Mouse (Mus musculus): Measurements from ENCODE around the gene Ddx17. TPM values are rescaled to one million over a fixed set of nuclear protein-coding genes. Genes with fewer than 3 reads are reported as not detected.

Ddx17 gene
- polyA plus RNA-seq, 1 experiment from 2014 or later, result 47.2 TPM

Small RNA genes within 50 kb of the gene (microRNA-seq; reads per million reads assigned to microRNA genes)
- not detected for gene Gm27903 (ENCODE audit: borderline number of aligned reads)

Other genes with a start within 250 kb of the Ddx17 start
- gene Pla2g6, start 218.4 kb downstream of the Ddx17 start, polyA plus RNA-seq (2015; fragmentation: Nextera tagmentation; extraction: Ambion mirVana), result 12.8 and 15.2 TPM in 2 replicates
- gene Maff, start 200.1 kb downstream of the Ddx17 start, polyA plus RNA-seq (2015; fragmentation: Nextera tagmentation; extraction: Ambion mirVana), result 7.2 and 8.7 TPM in 2 replicates
- 30.0 and 37.4 TPM in 2 replicates for gene Tmem184b, start 143.2 kb downstream of the Ddx17 start, polyA plus RNA-seq (2015; fragmentation: Nextera tagmentation; extraction: Ambion mirVana)
- 52.2 and 70.8 TPM in 2 replicates for gene Csnk1e, start 91.2 kb downstream of the Ddx17 start, polyA plus RNA-seq (2015; fragmentation: Nextera tagmentation; extraction: Ambion mirVana)
- not detected in 2 replicates for gene Kcnj4, start 41.5 kb downstream of the Ddx17 start, polyA plus RNA-seq (2015; fragmentation: Nextera tagmentation; extraction: Ambion mirVana)
- 9.5 and 11.6 TPM in 2 replicates for gene Kdelr3, start 30.3 kb downstream of the Ddx17 start, polyA plus RNA-seq (2015; fragmentation: Nextera tagmentation; extraction: Ambion mirVana)
- gene Dmc1, start 58.4 kb upstream of the Ddx17 start, polyA plus RNA-seq (2015; fragmentation: Nextera tagmentation; extraction: Ambion mirVana), result 3.2 and 4.2 TPM in 2 replicates
- 0.39 and 0.48 TPM in 2 replicates for gene Fam227a, start 112.2 kb upstream of the Ddx17 start, polyA plus RNA-seq (2015; fragmentation: Nextera tagmentation; extraction: Ambion mirVana)
- gene Cby1, start 112.5 kb upstream of the Ddx17 start, polyA plus RNA-seq (2015; fragmentation: Nextera tagmentation; extraction: Ambion mirVana), result 57.0 and 57.5 TPM in 2 replicates
- 280 and 287 TPM in 2 replicates for gene Tomm22, start 124.1 kb upstream of the Ddx17 start, polyA plus RNA-seq (2015; fragmentation: Nextera tagmentation; extraction: Ambion mirVana)
- 15.5 and 16.3 TPM in 2 replicates for gene Josd1, start 141.2 kb upstream of the Ddx17 start, polyA plus RNA-seq (2015; fragmentation: Nextera tagmentation; extraction: Ambion mirVana)
- gene Gtpbp1, start 144.1 kb upstream of the Ddx17 start, polyA plus RNA-seq (2015; fragmentation: Nextera tagmentation; extraction: Ambion mirVana), result 38.7 and 41.3 TPM in 2 replicates
- 12.4 and 18.4 TPM in 2 replicates for gene Sun2, start 195.8 kb upstream of the Ddx17 start, polyA plus RNA-seq (2015; fragmentation: Nextera tagmentation; extraction: Ambion mirVana)
- gene Dnal4, start 231.1 kb upstream of the Ddx17 start, polyA plus RNA-seq (2015; fragmentation: Nextera tagmentation; extraction: Ambion mirVana), result 39.6 and 42.7 TPM in 2 replicates